Mouse (Mus musculus): ENCODE measurements around the gene Mapk11. TPM values are rescaled to one million over a fixed set of nuclear protein-coding genes. Genes with fewer than 3 reads are reported as not detected.
A peak's percentile ranks its signal among the peaks of the same experiment; 100 is the strongest.

Gene Mapk11
- 24.9 and 32.9 TPM in 2 replicates for polyA plus RNA-seq (2014; fragmentation: Nextera tagmentation; extraction: Ambion mirVana)

- WGBS: under 1% methylated on average over 39 of the region's 61 CpGs
- Histone ChIP-seq H3K36me3 (ENCODE audit: control insufficient read depth, insufficient read depth, low read length) (peaks cover 9% of the 10 kb centered on the region), H3K4me2 (ENCODE audit: low read depth, low read length) (peak within 1 kb of the TSS; percentile 87), H3K4me3 (ENCODE audit: low read depth, low read length) (peak within 1 kb of the TSS; percentile 79), H3K27me3 (ENCODE audit: control insufficient read depth, insufficient read depth, low read length) (no peaks in the 10 kb centered on the region), H3K9ac (replicated peaks; ENCODE audit: low read depth, low read length) (peak within 1 kb of the TSS; percentile 86), H3K4me1 (ENCODE audit: control insufficient read depth, insufficient read depth, low read length) (peaks cover 27% of the 10 kb centered on the region), H3K9me3 (ENCODE audit: control insufficient read depth, low read length) (no peaks in the 10 kb centered on the region), H3K27ac (ENCODE audit: low read depth, low read length) (peak within 1 kb of the TSS; percentile 85)
- ATAC-seq (ENCODE audit: low read depth): peak; percentile 62
Measured at GRCm38 (mm10) chr15:89149271-89150040, at the start of gene Mapk11. Gene Mapk11, minus strand, starts transcription at chr15:89149628.

DNA sequence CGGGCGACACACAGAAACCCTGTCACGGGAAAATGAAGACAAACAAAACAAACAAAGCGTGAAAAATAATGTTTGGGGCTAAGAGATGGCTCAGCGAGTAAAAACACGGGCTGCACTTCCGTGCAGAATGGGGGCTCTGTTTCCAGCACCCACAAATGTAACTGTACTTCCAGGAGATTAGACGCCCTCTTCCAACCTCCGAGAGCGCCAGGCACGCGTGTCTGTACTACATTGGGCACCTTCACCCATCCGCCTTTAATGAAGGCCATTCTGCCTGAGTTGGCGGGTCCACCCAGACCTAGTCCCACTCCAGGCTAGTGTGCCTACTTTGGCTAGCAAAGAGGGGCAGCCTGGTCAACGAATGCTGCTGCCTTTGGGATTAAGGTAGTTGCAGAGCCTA, 47.6 kb upstream of the Mapk11 start:
- H3K9me3 ChIP-seq (ENCODE audit: control insufficient read depth, low read length): no peaks in the 10 kb centered on the region; the same call in 1 of the 2 replicates
- no peak for ATAC-seq (ENCODE audit: low read depth)
- H3K36me3 ChIP-seq (ENCODE audit: control insufficient read depth, insufficient read depth, low read length): no peaks in the 10 kb centered on the region
- peak overlapping the region; percentile 98 for H3K27ac ChIP-seq (ENCODE audit: low read depth, low read length)
- peak overlapping the region; percentile 98 for H3K9ac ChIP-seq (replicated peaks; ENCODE audit: low read depth, low read length)
- no peaks in the 10 kb centered on the region for H3K27me3 ChIP-seq (ENCODE audit: control insufficient read depth, insufficient read depth, low read length)
- peak overlapping the region; percentile 79 for H3K4me2 ChIP-seq (ENCODE audit: low read depth, low read length)
- peaks cover 6% of the 10 kb centered on the region for H3K4me1 ChIP-seq (ENCODE audit: control insufficient read depth, insufficient read depth, low read length)
- peak overlapping the region; percentile 93 for H3K4me3 ChIP-seq (ENCODE audit: low read depth, low read length)
- 65% methylated on average over 15 of the region's 15 CpGs for WGBS

DNA sequence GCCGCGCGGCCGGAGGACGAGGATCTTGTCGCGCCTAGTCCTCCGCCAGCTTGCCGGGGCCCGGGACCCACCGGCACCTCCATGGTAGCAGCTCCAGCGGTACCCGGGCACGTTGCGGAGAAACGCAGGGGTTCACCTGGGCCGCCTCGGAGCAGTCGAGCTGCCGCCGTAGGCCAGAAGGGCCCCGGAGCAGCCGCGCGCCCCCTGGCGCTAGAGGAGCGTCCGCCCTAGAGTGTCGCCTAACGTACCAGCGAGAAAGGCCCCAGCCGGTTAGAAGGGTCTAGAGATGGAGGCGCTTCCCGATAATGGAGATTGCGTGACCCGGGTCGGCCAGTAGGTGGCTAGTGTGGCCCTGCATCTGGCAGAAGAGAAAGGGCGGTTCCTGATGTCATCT, 46.9 kb upstream of the Mapk11 start, which contains the start of gene Dennd6b:
TSS of gene Dennd6b (minus strand) at position 184 of the 394 bp plus-strand sequence.
- 0% methylated on average over 38 of the region's 38 CpGs for WGBS
- peak; percentile 98 for ATAC-seq (ENCODE audit: low read depth)
- peak within 1 kb of the TSS; percentile 98 for H3K9ac ChIP-seq (replicated peaks; ENCODE audit: low read depth, low read length)
- H3K36me3 ChIP-seq (ENCODE audit: control insufficient read depth, insufficient read depth, low read length): no peaks in the 10 kb centered on the region
- H3K27ac ChIP-seq (ENCODE audit: low read depth, low read length): peak within 1 kb of the TSS; percentile 98
- no peaks in the 10 kb centered on the region for H3K27me3 ChIP-seq (ENCODE audit: control insufficient read depth, insufficient read depth, low read length)
- H3K4me1 ChIP-seq (ENCODE audit: control insufficient read depth, insufficient read depth, low read length): peaks cover 6% of the 10 kb centered on the region
- no peaks in the 10 kb centered on the region for H3K9me3 ChIP-seq (ENCODE audit: control insufficient read depth, low read length)
- peak within 1 kb of the TSS; percentile 93 for H3K4me3 ChIP-seq (ENCODE audit: low read depth, low read length)
- H3K4me2 ChIP-seq (ENCODE audit: low read depth, low read length): peak within 1 kb of the TSS; percentile 79

DNA sequence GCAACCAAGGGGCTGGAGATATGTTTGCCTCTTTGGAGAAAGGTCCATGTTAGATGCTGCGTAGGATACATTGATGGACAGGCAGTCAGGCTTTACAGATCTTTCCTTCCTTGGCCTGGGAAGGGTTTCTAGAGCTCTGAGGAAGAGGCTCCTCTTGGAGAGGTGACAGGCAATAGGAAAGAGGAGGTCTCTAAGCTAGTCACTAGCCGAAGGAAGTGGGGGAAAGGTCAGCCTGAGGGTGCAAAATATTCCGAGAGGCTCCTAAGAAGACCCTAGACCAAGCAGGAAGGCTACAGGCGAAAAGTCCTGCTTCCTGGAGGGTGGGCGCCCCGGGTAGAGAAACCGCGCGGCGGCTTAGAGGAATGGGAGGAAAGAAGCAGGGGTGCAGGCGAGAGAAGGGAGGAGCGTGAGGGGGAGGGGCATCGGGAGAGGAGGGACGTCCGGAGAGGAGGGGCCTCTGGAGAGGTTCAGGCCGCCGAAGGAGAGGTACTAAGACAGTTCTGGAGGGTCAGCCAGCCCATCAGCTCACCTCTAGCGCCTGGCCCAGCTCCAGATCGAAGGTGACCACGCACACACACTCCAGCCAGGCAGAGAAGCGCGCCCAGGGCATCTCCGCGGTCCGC, 46.4 kb upstream of the Mapk11 start:
- Histone ChIP-seq H3K9ac (replicated peaks; ENCODE audit: low read depth, low read length) (peak overlapping the region; percentile 98), H3K27me3 (ENCODE audit: control insufficient read depth, insufficient read depth, low read length) (no peaks in the 10 kb centered on the region)
- peak; percentile 91 for ATAC-seq (ENCODE audit: low read depth)

DNA sequence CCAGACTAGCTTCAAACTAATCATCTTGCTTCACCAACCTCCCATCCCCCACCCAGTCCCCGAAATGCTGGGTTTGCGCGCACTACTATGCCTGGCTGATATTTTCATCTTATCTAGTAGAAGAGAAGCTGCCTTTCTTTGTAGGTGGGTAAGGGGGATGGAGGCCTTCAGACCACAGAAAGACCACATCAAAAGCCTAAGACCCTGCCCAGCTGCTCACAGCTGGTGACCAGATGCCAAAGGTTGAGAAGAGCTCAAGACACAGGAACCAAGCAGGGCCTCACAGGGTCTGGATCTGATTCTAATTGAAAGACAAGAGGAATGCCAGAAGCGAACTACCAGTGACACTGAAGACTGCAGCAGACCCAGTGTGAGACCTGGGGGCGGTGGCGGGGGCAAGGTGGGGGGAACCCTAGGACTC, 45.8 kb upstream of the Mapk11 start:
- 34% methylated on average over 6 of the region's 6 CpGs for WGBS
- Histone ChIP-seq H3K4me3 (ENCODE audit: low read depth, low read length) (peak overlapping the region; percentile 93), H3K4me2 (ENCODE audit: low read depth, low read length) (peak overlapping the region; percentile 79), H3K27ac (ENCODE audit: low read depth, low read length) (peak overlapping the region; percentile 98), H3K4me1 (ENCODE audit: control insufficient read depth, insufficient read depth, low read length) (peaks cover 6% of the 10 kb centered on the region), H3K9me3 (ENCODE audit: control insufficient read depth, low read length) (no peaks in the 10 kb centered on the region), H3K36me3 (ENCODE audit: control insufficient read depth, insufficient read depth, low read length) (0 out of 2 replicates have a peak, but pooled peaks cover 2% of the 10 kb centered on the region), H3K27me3 (ENCODE audit: control insufficient read depth, insufficient read depth, low read length) (no peaks in the 10 kb centered on the region), H3K9ac (replicated peaks; ENCODE audit: low read depth, low read length) (peak overlapping the region; percentile 98; the same call in 1 of the 2 replicates)
- ATAC-seq (ENCODE audit: low read depth): no peak

More for the DNA sequence above, 46.4 kb upstream of the Mapk11 start:
- peaks cover 6% of the 10 kb centered on the region for H3K4me1 ChIP-seq (ENCODE audit: control insufficient read depth, insufficient read depth, low read length)
- H3K4me3 ChIP-seq (ENCODE audit: low read depth, low read length): peak overlapping the region; percentile 93
- peak overlapping the region; percentile 98 for H3K27ac ChIP-seq (ENCODE audit: low read depth, low read length)
- WGBS: under 1% methylated on average over 25 of the region's 25 CpGs
- H3K9me3 ChIP-seq (ENCODE audit: control insufficient read depth, low read length): no peaks in the 10 kb centered on the region
- H3K4me2 ChIP-seq (ENCODE audit: low read depth, low read length): peak overlapping the region; percentile 79
- H3K36me3 ChIP-seq (ENCODE audit: control insufficient read depth, insufficient read depth, low read length): no peaks in the 10 kb centered on the region

- H3K4me3 ChIP-seq (ENCODE audit: low read depth, low read length): no peak overlapping the region
- H3K4me2 ChIP-seq (ENCODE audit: low read depth, low read length): no peak overlapping the region
- H3K27me3 ChIP-seq (ENCODE audit: control insufficient read depth, insufficient read depth, low read length): no peaks in the 10 kb centered on the region
- H3K9me3 ChIP-seq (ENCODE audit: control insufficient read depth, low read length): no peaks in the 10 kb centered on the region
- no peak overlapping the region for H3K9ac ChIP-seq (replicated peaks; ENCODE audit: low read depth, low read length)
- no peak overlapping the region for H3K27ac ChIP-seq (ENCODE audit: low read depth, low read length)
- H3K36me3 ChIP-seq (ENCODE audit: control insufficient read depth, insufficient read depth, low read length): peaks cover 21% of the 10 kb centered on the region
- WGBS: 74% methylated on average over 5 of the region's 5 CpGs
- ATAC-seq (ENCODE audit: low read depth): no peak
- H3K4me1 ChIP-seq (ENCODE audit: control insufficient read depth, insufficient read depth, low read length): no peaks in the 10 kb centered on the region; the same call in 1 of the 2 replicates
Measured at GRCm38 (mm10) chr15:89184937-89185227, 35.5 kb upstream of the Mapk11 start.

DNA sequence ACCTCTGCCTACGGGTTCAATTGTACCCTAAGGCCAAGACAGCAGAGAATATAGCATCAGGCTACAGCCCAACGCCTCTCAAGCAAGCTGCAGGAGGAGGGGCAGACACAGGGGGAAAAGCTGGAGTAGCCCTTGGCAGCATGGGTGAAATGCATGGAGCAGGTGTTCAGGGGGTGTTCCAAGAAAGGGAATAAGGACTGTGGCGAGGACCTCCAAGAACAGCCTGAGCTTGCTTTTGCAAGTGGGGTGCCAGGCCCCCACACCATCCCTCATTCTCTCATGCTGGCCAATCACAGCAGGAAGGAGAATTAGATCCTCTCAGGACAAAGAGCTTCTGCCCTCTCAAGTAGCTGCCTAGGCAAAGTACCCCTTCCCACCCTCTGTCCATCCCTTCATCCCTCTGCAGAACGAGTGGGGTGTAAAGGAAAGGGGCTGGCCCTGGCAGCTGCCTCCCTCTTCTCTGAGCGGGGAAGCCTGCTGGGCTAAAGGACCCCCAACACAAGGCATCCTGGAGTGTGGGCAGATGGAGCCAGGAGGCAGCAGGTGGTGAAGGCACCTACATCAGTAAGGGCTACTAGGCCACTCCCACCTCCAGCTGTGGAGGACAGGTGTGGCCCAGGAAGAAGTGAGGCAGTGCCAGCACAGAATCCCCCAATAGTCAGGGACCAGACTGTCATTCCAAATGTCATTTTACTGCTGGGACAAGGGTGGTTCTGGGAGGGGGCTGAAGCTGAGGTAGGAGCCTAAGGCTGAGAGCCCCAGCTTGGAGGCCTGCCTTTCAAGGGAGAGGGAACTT, 34.9 kb upstream of the Mapk11 start:
- 48% methylated on average over 5 of the region's 5 CpGs for WGBS
- Histone ChIP-seq H3K27me3 (ENCODE audit: control insufficient read depth, insufficient read depth, low read length) (no peaks in the 10 kb centered on the region), H3K9ac (replicated peaks; ENCODE audit: low read depth, low read length) (no peak overlapping the region), H3K27ac (ENCODE audit: low read depth, low read length) (no peak overlapping the region), H3K4me1 (ENCODE audit: control insufficient read depth, insufficient read depth, low read length) (no peaks in the 10 kb centered on the region; the same call in 1 of the 2 replicates), H3K9me3 (ENCODE audit: control insufficient read depth, low read length) (no peaks in the 10 kb centered on the region), H3K4me2 (ENCODE audit: low read depth, low read length) (no peak overlapping the region), H3K4me3 (ENCODE audit: low read depth, low read length) (no peak overlapping the region), H3K36me3 (ENCODE audit: control insufficient read depth, insufficient read depth, low read length) (peaks cover 17% of the 10 kb centered on the region)
- no peak for ATAC-seq (ENCODE audit: low read depth)

DNA sequence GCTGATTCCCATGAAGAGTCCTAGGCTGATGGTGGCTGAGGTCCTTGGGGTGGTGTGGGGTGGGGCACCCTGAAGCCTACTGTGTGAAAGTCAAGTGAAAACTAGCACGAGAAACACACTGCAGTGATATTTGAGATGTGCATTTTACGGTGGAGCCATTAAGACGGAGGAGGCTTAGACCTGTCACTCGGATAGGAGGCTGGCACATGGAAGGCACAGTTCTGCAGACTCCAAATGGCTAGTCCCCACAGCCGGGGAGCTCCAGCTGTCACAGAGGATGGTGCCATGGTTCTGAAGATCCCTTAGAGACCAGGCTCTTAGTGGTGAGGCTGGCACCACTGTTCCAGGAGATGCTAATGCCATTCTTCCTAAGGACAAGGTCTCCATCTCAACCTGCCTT, 33.4 kb upstream of the Mapk11 start:
- Histone ChIP-seq H3K9ac (replicated peaks; ENCODE audit: low read depth, low read length) (no peak overlapping the region), H3K27me3 (ENCODE audit: control insufficient read depth, insufficient read depth, low read length) (no peaks in the 10 kb centered on the region), H3K27ac (ENCODE audit: low read depth, low read length) (no peak overlapping the region), H3K4me2 (ENCODE audit: low read depth, low read length) (no peak overlapping the region), H3K4me3 (ENCODE audit: low read depth, low read length) (no peak overlapping the region), H3K36me3 (ENCODE audit: control insufficient read depth, insufficient read depth, low read length) (peaks cover 13% of the 10 kb centered on the region), H3K9me3 (ENCODE audit: control insufficient read depth, low read length) (no peaks in the 10 kb centered on the region), H3K4me1 (ENCODE audit: control insufficient read depth, insufficient read depth, low read length) (peaks cover 15% of the 10 kb centered on the region)
- WGBS: 59% methylated on average over 5 of the region's 5 CpGs
- ATAC-seq (ENCODE audit: low read depth): no peak

All from neural tube, embryonic 14.5 days (tissue).